Mouse (Mus musculus): Measurements from ENCODE around the gene Gbgt1. TPM values are rescaled to one million over a fixed set of nuclear protein-coding genes. Genes with fewer than 3 reads are reported as not detected.

Gbgt1 gene
- polyA plus RNA-seq, 1 experiment from 2014 or later: 0.70 TPM

DNA sequence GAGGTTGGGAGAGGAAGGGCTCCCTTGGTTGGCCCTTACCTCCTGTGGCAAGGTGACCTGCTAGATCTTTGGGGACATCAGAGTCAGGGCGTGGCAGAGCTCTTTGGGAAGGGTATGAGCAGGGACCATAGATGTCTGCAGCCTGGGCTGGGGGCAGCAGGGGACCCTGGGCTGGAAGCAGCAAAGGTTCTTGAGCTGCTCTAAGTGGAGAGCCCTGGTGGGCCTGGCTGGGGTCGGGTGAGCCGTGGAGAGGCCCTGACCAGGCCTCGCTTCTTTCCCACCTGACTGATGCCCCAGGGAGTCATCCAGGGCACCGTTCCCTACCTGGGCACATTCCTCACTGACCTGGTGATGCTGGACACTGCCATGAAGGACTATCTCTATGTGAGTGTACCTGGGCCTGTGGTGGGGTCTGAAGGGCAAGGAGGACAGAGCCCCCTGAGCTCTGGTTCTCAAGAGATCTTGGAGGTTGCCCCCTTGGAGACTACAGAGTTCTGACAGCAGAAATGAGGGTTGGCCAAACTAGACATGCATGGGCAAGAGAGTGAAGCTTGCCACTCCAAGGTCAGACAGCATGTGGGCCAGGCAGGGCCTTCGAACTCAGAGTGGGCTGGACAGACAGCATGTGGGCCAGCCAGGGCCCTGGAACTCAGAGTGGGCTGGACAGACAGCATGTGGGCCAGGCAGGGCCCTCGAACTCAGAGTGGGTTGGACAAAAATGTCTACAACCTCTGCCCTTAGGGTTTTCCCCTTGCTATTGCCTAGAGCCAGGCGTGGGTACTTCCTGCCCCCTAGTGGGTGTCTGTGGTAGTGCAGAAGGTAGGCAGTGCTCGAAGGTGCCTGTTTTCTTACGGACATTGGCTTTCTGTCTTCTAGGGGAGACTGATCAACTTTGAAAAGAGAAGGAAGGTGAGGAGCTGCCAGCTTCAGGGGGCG lies 50.8 kb downstream of the Gbgt1 start:
- H3K9ac ChIP-seq (ENCODE audit: low read depth, low read length): no peak overlapping the region
- no peaks in the 10 kb centered on the region for H3K9me3 ChIP-seq (replicated peaks; ENCODE audit: control insufficient read depth, low read length)
- H3K36me3 ChIP-seq (ENCODE audit: control insufficient read depth, insufficient read depth): no peaks in the 10 kb centered on the region
- no peaks in the 10 kb centered on the region for H3K27me3 ChIP-seq (ENCODE audit: control insufficient read depth, insufficient read depth, low read depth, low read length)
- peak; percentile 41; the same call in 1 of the 2 replicates for ATAC-seq (ENCODE audit: low read depth)
- H3K4me1 ChIP-seq (ENCODE audit: control insufficient read depth, low read depth, low read length): no peaks in the 10 kb centered on the region
- 35% methylated on average over 11 of the region's 11 CpGs for WGBS (ENCODE audit: insufficient replicate concordance)
- H3K4me2 ChIP-seq (ENCODE audit: low read depth, low read length): no peak overlapping the region
- H3K4me3 ChIP-seq (ENCODE audit: low read depth, low read length): no peak overlapping the region
- H3K27ac ChIP-seq (ENCODE audit: low read length): no peak overlapping the region

- Histone ChIP-seq H3K27me3 (ENCODE audit: control insufficient read depth, insufficient read depth, low read depth, low read length) (no peaks in the 10 kb centered on the region), H3K4me1 (ENCODE audit: control insufficient read depth, low read depth, low read length) (no peaks in the 10 kb centered on the region), H3K4me3 (ENCODE audit: low read depth, low read length) (no peak overlapping the region), H3K9me3 (replicated peaks; ENCODE audit: control insufficient read depth, low read length) (no peaks in the 10 kb centered on the region), H3K4me2 (ENCODE audit: low read depth, low read length) (no peak overlapping the region), H3K36me3 (ENCODE audit: control insufficient read depth, insufficient read depth) (no peaks in the 10 kb centered on the region), H3K27ac (ENCODE audit: low read length) (no peak overlapping the region), H3K9ac (ENCODE audit: low read depth, low read length) (no peak overlapping the region)
- ATAC-seq (ENCODE audit: low read depth): no peak
- WGBS (ENCODE audit: insufficient replicate concordance): 67% methylated on average over 13 of the region's 13 CpGs
Measured at GRCm38 (mm10) chr2:28549157-28549556, 52.5 kb downstream of the Gbgt1 start.

GRCm38 (mm10) chr2:28552301-28552700 lies 55.6 kb downstream of the Gbgt1 start:
- H3K4me3 ChIP-seq (ENCODE audit: low read depth, low read length): no peak overlapping the region
- no peak overlapping the region for H3K4me2 ChIP-seq (ENCODE audit: low read depth, low read length)
- H3K4me1 ChIP-seq (ENCODE audit: control insufficient read depth, low read depth, low read length): no peaks in the 10 kb centered on the region
- no peaks in the 10 kb centered on the region for H3K9me3 ChIP-seq (replicated peaks; ENCODE audit: control insufficient read depth, low read length)
- H3K9ac ChIP-seq (ENCODE audit: low read depth, low read length): no peak overlapping the region
- 81% methylated on average over 5 of the region's 5 CpGs for WGBS (ENCODE audit: insufficient replicate concordance)
- no peaks in the 10 kb centered on the region for H3K27me3 ChIP-seq (ENCODE audit: control insufficient read depth, insufficient read depth, low read depth, low read length)
- no peak for ATAC-seq (ENCODE audit: low read depth)
- H3K27ac ChIP-seq (ENCODE audit: low read length): no peak overlapping the region
- H3K36me3 ChIP-seq (ENCODE audit: control insufficient read depth, insufficient read depth): no peaks in the 10 kb centered on the region

Other genes starting within 250 kb of the Gbgt1 start
- gene Ppp1r26, start 50.1 kb upstream of the Gbgt1 start, polyA plus RNA-seq (2015; fragmentation: Nextera tagmentation; extraction: Ambion mirVana): 0.06 and 0.14 TPM in 2 replicates
- not detected in 2 replicates for gene 1700007K13Rik, start 30.6 kb upstream of the Gbgt1 start, polyA plus RNA-seq (2015; fragmentation: Nextera tagmentation; extraction: Ambion mirVana)
- gene Mrps2, start 28.8 kb upstream of the Gbgt1 start, polyA plus RNA-seq (2015; fragmentation: Nextera tagmentation; extraction: Ambion mirVana): 21.5 and 22.3 TPM in 2 replicates
- gene Gm10134, start 9.2 kb downstream of the Gbgt1 start, polyA plus RNA-seq (2015; fragmentation: Nextera tagmentation; extraction: Ambion mirVana): 1.1 and 1.3 TPM in 2 replicates
- 2.3 TPM in 2 replicates for gene Ralgds, start 16.2 kb downstream of the Gbgt1 start, polyA plus RNA-seq (2015; fragmentation: Nextera tagmentation; extraction: Ambion mirVana)
- 1.6 and 9.7 TPM in 2 replicates for gene Cel, start 66.5 kb downstream of the Gbgt1 start, polyA plus RNA-seq (2015; fragmentation: Nextera tagmentation; extraction: Ambion mirVana)
- gene Gtf3c5, start 86.9 kb downstream of the Gbgt1 start, polyA plus RNA-seq (2015; fragmentation: Nextera tagmentation; extraction: Ambion mirVana): 12.1 TPM in 2 replicates
- 88.7 and 89.4 TPM in 2 replicates for gene Gfi1b, start 125.1 kb downstream of the Gbgt1 start, polyA plus RNA-seq (2015; fragmentation: Nextera tagmentation; extraction: Ambion mirVana)
- gene Tsc1, start 144.3 kb downstream of the Gbgt1 start, polyA plus RNA-seq (2015; fragmentation: Nextera tagmentation; extraction: Ambion mirVana): 9.6 and 9.8 TPM in 2 replicates
- gene Spaca9, start 202.8 kb downstream of the Gbgt1 start, polyA plus RNA-seq (2015; fragmentation: Nextera tagmentation; extraction: Ambion mirVana): 2.8 and 3.3 TPM in 2 replicates
- 0.39 and 0.52 TPM in 2 replicates for gene Ak8, start 203.3 kb downstream of the Gbgt1 start, polyA plus RNA-seq (2015; fragmentation: Nextera tagmentation; extraction: Ambion mirVana)

All from liver, embryonic 16.5 days (tissue).